Mouse (Mus musculus) intestine, embryonic 15.5 days (tissue): Measurements from ENCODE around the gene Msto1. TPM values are rescaled to one million over a fixed set of nuclear protein-coding genes. Genes with fewer than 3 reads are reported as not detected.
"Not testable (repeated sequence)": the region's sequence is repeated elsewhere in the genome, so short reads cannot be mapped to it uniquely, and the experiment has no call there.

ENCODE experiments used
- ATAC-seq: fragments of 200-750 bp; cut with Nextera tagmentation; 2 replicates; pipeline ENCODE4 v1.8.0; 2017; ENCODE audit warnings: moderate TSS enrichment, moderate library complexity
- H3K27ac ChIP-seq: fragments of 300-500 bp; sonication (generic); 2 replicates; pipeline ENCODE4 v1.5.1; 2015; ENCODE audit warnings: mild to moderate bottlenecking, inconsistent platforms
- H3K27me3 ChIP-seq: fragments of 300-500 bp; sonication (generic); replicated peaks from 2 replicates; pipeline ENCODE4 v1.6.1; 2015; ENCODE audit warnings: inconsistent platforms
- H3K36me3 ChIP-seq: fragments of 300-500 bp; sonication (generic); 2 replicates; pipeline ENCODE4 v1.6.1; 2015; ENCODE audit warnings: inconsistent platforms
- H3K4me1 ChIP-seq: fragments of 300-500 bp; sonication (generic); replicated peaks from 2 replicates; pipeline ENCODE4 v1.6.1; 2015; ENCODE audit warnings: inconsistent platforms
- H3K4me2 ChIP-seq: fragments of 300-500 bp; sonication (generic); replicated peaks from 2 replicates; pipeline ENCODE4 v1.6.1; 2015; ENCODE audit warnings: mild to moderate bottlenecking, inconsistent platforms
- H3K4me3 ChIP-seq: fragments of 300-500 bp; sonication (generic); replicated peaks from 2 replicates; pipeline ENCODE4 v1.5.1; 2015; ENCODE audit warnings: inconsistent platforms
- H3K9ac ChIP-seq: fragments of 300-500 bp; sonication (generic); 2 replicates; pipeline ENCODE4 v1.6.1; 2015; ENCODE audit warnings: inconsistent platforms
- H3K9me3 ChIP-seq: fragments of 300-500 bp; sonication (generic); 2 replicates; pipeline ENCODE4 v1.6.1; 2016; ENCODE audit warnings: inconsistent platforms
- WGBS: fragments of 180-500 bp; shearing (Covaris S2); methylation state at CpG from one replicate; pipeline ENCODE4 v1.1.7; 2015; 5-methylcytosine and 5-hydroxymethylcytosine counted together
- polyA plus RNA-seq: library from polyadenylated mRNA; unstranded; fragments of >200 nt; fragmentation: Nextera tagmentation; extraction: Ambion mirVana; gene quantifications from 2 replicates; pipeline ENCODE4 v1.2.1, GENCODE M21; 2015

Msto1 gene
- polyA plus RNA-seq, 1 experiment from 2014 or later = 42.9 TPM

GRCm38 (mm10) chr3:88868449-88868848 is 45.4 kb downstream of the Msto1 start:
- ATAC-seq, H3K4me3 ChIP-seq, H3K9ac ChIP-seq, H3K9me3 ChIP-seq, H3K27ac ChIP-seq, H3K36me3 ChIP-seq, H3K4me2 ChIP-seq, H3K27me3 ChIP-seq, H3K4me1 ChIP-seq: not testable (repeated sequence)
- 88% methylated on average over 3 of the region's 4 CpGs for WGBS

GRCm38 (mm10) chr3:88867177-88867576 is 46.6 kb downstream of the Msto1 start:
- not testable (repeated sequence) for ATAC-seq

GRCm38 (mm10) chr3:88866735-88867134 is 47.1 kb downstream of the Msto1 start:
- H3K9ac ChIP-seq = not testable (repeated sequence)

More at GRCm38 (mm10) chr3:88867177-88867576, 46.6 kb downstream of the Msto1 start:
- H3K27me3 ChIP-seq, H3K4me2 ChIP-seq, H3K4me1 ChIP-seq, H3K27ac ChIP-seq, H3K9me3 ChIP-seq, H3K9ac ChIP-seq, H3K36me3 ChIP-seq, H3K4me3 ChIP-seq: not testable (repeated sequence)
- WGBS = no CpG with 5 or more reads among the region's 8 CpGs

GRCm38 (mm10) chr3:88862129-88862528 is 51.7 kb downstream of the Msto1 start:
- peaks cover 26% of the 10 kb centered on the region for H3K36me3 ChIP-seq
- H3K4me3 ChIP-seq = no peak overlapping the region
- no peak overlapping the region for H3K9ac ChIP-seq
- H3K27me3 ChIP-seq = no peaks in the 10 kb centered on the region
- H3K27ac ChIP-seq = no peak overlapping the region
- 69% methylated on average over 3 of the region's 3 CpGs for WGBS
- ATAC-seq = peak; percentile 81
- H3K4me1 ChIP-seq = no peaks in the 10 kb centered on the region
- H3K9me3 ChIP-seq = no peaks in the 10 kb centered on the region
- H3K4me2 ChIP-seq = no peak overlapping the region

More at GRCm38 (mm10) chr3:88866735-88867134, 47.1 kb downstream of the Msto1 start:
- H3K27ac ChIP-seq, H3K4me3 ChIP-seq, H3K36me3 ChIP-seq, H3K4me1 ChIP-seq, H3K27me3 ChIP-seq, H3K4me2 ChIP-seq, H3K9me3 ChIP-seq: not testable (repeated sequence)
- WGBS = no CpG with 5 or more reads among the region's 3 CpGs
- ATAC-seq = 0 out of 2 replicates have a peak, but pooled peaks have one; percentile 20

GRCm38 (mm10) chr3:88855837-88856236 is 58.0 kb downstream of the Msto1 start:
- Histone ChIP-seq H3K27me3 (no peaks in the 10 kb centered on the region), H3K4me1 (no peaks in the 10 kb centered on the region), H3K4me3 (no peak overlapping the region), H3K36me3 (peaks cover 32% of the 10 kb centered on the region), H3K9me3 (no peaks in the 10 kb centered on the region), H3K27ac (no peak overlapping the region), H3K9ac (no peak overlapping the region), H3K4me2 (no peak overlapping the region)
- no peak for ATAC-seq
- WGBS = 82% methylated on average over 6 of the region's 6 CpGs

Other genes starting within 250 kb of the Msto1 start
- 72.4 and 75.8 TPM in 2 replicates for gene Khdc4, start 228.2 kb downstream of the Msto1 start, polyA plus RNA-seq
- 44.9 and 52.7 TPM in 2 replicates for gene Rit1, start 197.2 kb downstream of the Msto1 start, polyA plus RNA-seq
- 20.3 and 22.2 TPM in 2 replicates for gene Syt11, start 138.8 kb downstream of the Msto1 start, polyA plus RNA-seq
- gene Gon4l, start 78.8 kb downstream of the Msto1 start, polyA plus RNA-seq = 7.7 and 7.9 TPM in 2 replicates
- gene Ash1l, start 36.6 kb upstream of the Msto1 start, polyA plus RNA-seq = 16.4 and 17.0 TPM in 2 replicates
- gene Dap3, start 37.2 kb upstream of the Msto1 start, polyA plus RNA-seq = 163 and 171 TPM in 2 replicates
- 25.6 and 26.6 TPM in 2 replicates for gene Rusc1, start 179.3 kb upstream of the Msto1 start, polyA plus RNA-seq
- 0.08 TPM in 1 of 2 replicates, not detected in the other for gene Gm43738, start 187.1 kb upstream of the Msto1 start, polyA plus RNA-seq
- gene Fdps, start 188.0 kb upstream of the Msto1 start, polyA plus RNA-seq = 481 and 531 TPM in 2 replicates
- gene Pklr, start 222.1 kb upstream of the Msto1 start, polyA plus RNA-seq = 58.8 and 74.1 TPM in 2 replicates
- 2.4 and 2.6 TPM in 2 replicates for gene Hcn3, start 246.2 kb upstream of the Msto1 start, polyA plus RNA-seq